Mouse (Mus musculus) neural tube, embryonic 15.5 days (tissue): ENCODE results near the gene Srsf2. TPM values are rescaled to one million over a fixed set of nuclear protein-coding genes. Genes with fewer than 3 reads are reported as not detected.

Experiments used
- ATAC-seq: fragments of 200-750 bp; cut with Nextera tagmentation; 2 replicates; pipeline ENCODE4 v1.8.0; 2017; ENCODE audit warnings: mild to moderate bottlenecking, moderate TSS enrichment, moderate library complexity; ENCODE audit not compliant: low FRiP score
- H3K27ac ChIP-seq: fragments of 300-500 bp; sonication (generic); replicated peaks from 2 replicates; pipeline ENCODE4 v1.5.1; 2015; ENCODE audit warnings: mild to moderate bottlenecking, inconsistent platforms
- H3K27me3 ChIP-seq: fragments of 300-500 bp; sonication (generic); replicated peaks from 2 replicates; pipeline ENCODE4 v1.6.1; 2015; ENCODE audit warnings: inconsistent platforms
- H3K36me3 ChIP-seq: fragments of 300-500 bp; sonication (generic); 2 replicates; pipeline ENCODE4 v1.6.1; 2015; ENCODE audit warnings: inconsistent platforms
- H3K4me1 ChIP-seq: fragments of 300-500 bp; sonication (generic); 2 replicates; pipeline ENCODE4 v1.6.1; 2015; ENCODE audit warnings: inconsistent platforms
- H3K4me2 ChIP-seq: fragments of 300-500 bp; sonication (generic); 2 replicates; pipeline ENCODE4 v1.6.1; 2015; ENCODE audit warnings: inconsistent platforms, mild to moderate bottlenecking, moderate library complexity
- H3K4me3 ChIP-seq: fragments of 300-500 bp; sonication (generic); replicated peaks from 2 replicates; pipeline ENCODE4 v1.5.1; 2015; ENCODE audit warnings: mild to moderate bottlenecking, inconsistent platforms
- H3K9ac ChIP-seq: fragments of 300-500 bp; sonication (generic); replicated peaks from 2 replicates; pipeline ENCODE4 v1.6.1; 2015; ENCODE audit warnings: mild to moderate bottlenecking, inconsistent platforms
- H3K9me3 ChIP-seq: fragments of 300-500 bp; sonication (generic); replicated peaks from 2 replicates; pipeline ENCODE4 v1.6.1; 2016; ENCODE audit warnings: inconsistent platforms
- WGBS: fragments of 180-500 bp; shearing (Covaris S2); methylation state at CpG from one replicate; pipeline ENCODE4 v1.1.7; 2015; ENCODE audit warnings: mixed read lengths; 5-methylcytosine and 5-hydroxymethylcytosine counted together
- polyA plus RNA-seq: library from polyadenylated mRNA; unstranded; fragments of >200 nt; fragmentation: Nextera tagmentation; extraction: Ambion mirVana; gene quantifications from 2 replicates; pipeline ENCODE4 v1.2.1, GENCODE M21; 2015

The Srsf2 gene
- polyA plus RNA-seq, 1 experiment from 2014 or later = 514 TPM

- H3K4me2 ChIP-seq = 0 out of 2 replicates have a peak overlapping the region, but pooled peaks have one; percentile 3
- WGBS = 70% methylated on average over 13 of the region's 13 CpGs
- H3K36me3 ChIP-seq = no peaks in the 10 kb centered on the region
- no peaks in the 10 kb centered on the region for H3K27me3 ChIP-seq
- H3K9ac ChIP-seq = no peak overlapping the region
- H3K9me3 ChIP-seq = no peaks in the 10 kb centered on the region
- peaks cover 68% of the 10 kb centered on the region for H3K4me1 ChIP-seq
- ATAC-seq = no peak
- H3K4me3 ChIP-seq = no peak overlapping the region
- H3K27ac ChIP-seq = peak overlapping the region; percentile 94
Measured at GRCm38 (mm10) chr11:116813610-116814009, 39.3 kb downstream of the Srsf2 start.

- ATAC-seq = no peak
- no peaks in the 10 kb centered on the region for H3K9me3 ChIP-seq
- H3K27ac ChIP-seq = peak overlapping the region; percentile 94
- H3K4me1 ChIP-seq = peaks cover 70% of the 10 kb centered on the region
- no peaks in the 10 kb centered on the region for H3K36me3 ChIP-seq
- no peak overlapping the region for H3K4me3 ChIP-seq
- WGBS = 42% methylated on average over 21 of the region's 21 CpGs
- H3K9ac ChIP-seq = no peak overlapping the region
- H3K27me3 ChIP-seq = no peaks in the 10 kb centered on the region
- H3K4me2 ChIP-seq = peak overlapping the region; percentile 13; the same call in 1 of the 2 replicates
Measured at GRCm38 (mm10) chr11:116812793-116813529, 39.9 kb downstream of the Srsf2 start.

- Histone ChIP-seq H3K4me1 (peaks cover 72% of the 10 kb centered on the region), H3K4me2 (peak overlapping the region; percentile 62), H3K27ac (peak overlapping the region; percentile 94), H3K9ac (peak overlapping the region; percentile 48), H3K27me3 (no peaks in the 10 kb centered on the region), H3K36me3 (no peaks in the 10 kb centered on the region), H3K4me3 (peak overlapping the region; percentile 32), H3K9me3 (no peaks in the 10 kb centered on the region)
- ATAC-seq = peak; percentile 94
- WGBS = 3% methylated on average over 31 of the region's 32 CpGs
Measured at GRCm38 (mm10) chr11:116810983-116811901, 41.7 kb downstream of the Srsf2 start.

- H3K4me3 ChIP-seq = no peak overlapping the region
- peak; percentile 42 for ATAC-seq
- peaks cover 73% of the 10 kb centered on the region for H3K4me1 ChIP-seq
- H3K27me3 ChIP-seq = no peaks in the 10 kb centered on the region
- WGBS = 40% methylated on average over 11 of the region's 11 CpGs
- peak overlapping the region; percentile 94 for H3K27ac ChIP-seq
- H3K9me3 ChIP-seq = no peaks in the 10 kb centered on the region
- H3K36me3 ChIP-seq = no peaks in the 10 kb centered on the region
- H3K4me2 ChIP-seq = peak overlapping the region; percentile 62
- H3K9ac ChIP-seq = peak overlapping the region; percentile 48; the same call in 1 of the 2 replicates
Measured at GRCm38 (mm10) chr11:116810528-116810927, 42.4 kb downstream of the Srsf2 start.

GRCm38 (mm10) chr11:116809520-116809919 is 43.4 kb downstream of the Srsf2 start:
- Histone ChIP-seq H3K27ac (no peak overlapping the region), H3K9me3 (no peaks in the 10 kb centered on the region), H3K36me3 (no peaks in the 10 kb centered on the region), H3K4me3 (no peak overlapping the region), H3K27me3 (no peaks in the 10 kb centered on the region), H3K9ac (no peak overlapping the region), H3K4me1 (peaks cover 63% of the 10 kb centered on the region), H3K4me2 (no peak overlapping the region)
- no peak for ATAC-seq
- WGBS = 79% methylated on average over 8 of the region's 8 CpGs

GRCm38 (mm10) chr11:116808811-116809395 is 44.0 kb downstream of the Srsf2 start:
- no peaks in the 10 kb centered on the region for H3K27me3 ChIP-seq
- H3K27ac ChIP-seq = no peak overlapping the region
- H3K36me3 ChIP-seq = no peaks in the 10 kb centered on the region
- no peak overlapping the region for H3K9ac ChIP-seq
- no peak for ATAC-seq
- 77% methylated on average over 11 of the region's 11 CpGs for WGBS
- H3K4me1 ChIP-seq = peaks cover 57% of the 10 kb centered on the region
- H3K4me3 ChIP-seq = no peak overlapping the region
- H3K4me2 ChIP-seq = no peak overlapping the region
- no peaks in the 10 kb centered on the region for H3K9me3 ChIP-seq

GRCm38 (mm10) chr11:116807938-116808606 is 44.8 kb downstream of the Srsf2 start:
- Histone ChIP-seq H3K27ac (peak overlapping the region; percentile 58), H3K4me1 (peaks cover 49% of the 10 kb centered on the region)

GRCm38 (mm10) chr11:116807526-116807925 is 45.4 kb downstream of the Srsf2 start:
- 83% methylated on average over 3 of the region's 3 CpGs for WGBS
- Histone ChIP-seq H3K4me1 (peaks cover 43% of the 10 kb centered on the region), H3K9me3 (no peaks in the 10 kb centered on the region)

More at GRCm38 (mm10) chr11:116807938-116808606, 44.8 kb downstream of the Srsf2 start:
- Histone ChIP-seq H3K27me3 (no peaks in the 10 kb centered on the region), H3K4me2 (no peak overlapping the region), H3K36me3 (no peaks in the 10 kb centered on the region), H3K9me3 (no peaks in the 10 kb centered on the region), H3K9ac (no peak overlapping the region), H3K4me3 (no peak overlapping the region)
- WGBS = 32% methylated on average over 7 of the region's 7 CpGs
- ATAC-seq = no peak

GRCm38 (mm10) chr11:116807116-116807515 is 45.8 kb downstream of the Srsf2 start:
- Histone ChIP-seq H3K9ac (no peak overlapping the region), H3K4me2 (no peak overlapping the region), H3K9me3 (no peaks in the 10 kb centered on the region), H3K36me3 (no peaks in the 10 kb centered on the region), H3K27ac (no peak overlapping the region), H3K4me3 (no peak overlapping the region), H3K4me1 (peaks cover 39% of the 10 kb centered on the region), H3K27me3 (no peaks in the 10 kb centered on the region)
- no peak for ATAC-seq
- 58% methylated on average over 7 of the region's 7 CpGs for WGBS

More at GRCm38 (mm10) chr11:116807526-116807925, 45.4 kb downstream of the Srsf2 start:
- Histone ChIP-seq H3K27ac (peak overlapping the region; percentile 58; the same call in 1 of the 2 replicates), H3K4me2 (no peak overlapping the region), H3K27me3 (no peaks in the 10 kb centered on the region), H3K36me3 (no peaks in the 10 kb centered on the region), H3K9ac (no peak overlapping the region), H3K4me3 (no peak overlapping the region)
- no peak for ATAC-seq

GRCm38 (mm10) chr11:116806136-116807071 is 46.5 kb downstream of the Srsf2 start:
- H3K36me3 ChIP-seq = no peaks in the 10 kb centered on the region
- no peaks in the 10 kb centered on the region for H3K9me3 ChIP-seq
- no peak overlapping the region for H3K27ac ChIP-seq
- 69% methylated on average over 15 of the region's 15 CpGs for WGBS
- H3K4me3 ChIP-seq = no peak overlapping the region
- H3K4me1 ChIP-seq = peaks cover 33% of the 10 kb centered on the region
- no peak overlapping the region for H3K9ac ChIP-seq
- H3K4me2 ChIP-seq = no peak overlapping the region
- no peak for ATAC-seq
- no peaks in the 10 kb centered on the region for H3K27me3 ChIP-seq
